Mouse (Mus musculus): ENCODE data around the gene Pigw. TPM values are rescaled to one million over a fixed set of nuclear protein-coding genes. Genes with fewer than 3 reads are reported as not detected.
"Not testable (repeated sequence)": the region's sequence is repeated elsewhere in the genome, so short reads cannot be mapped to it uniquely, and the experiment has no call there.

Gene Pigw
- polyA plus RNA-seq, 1 experiment from 2014 or later: 3.1 TPM

- no peaks in the 10 kb centered on the region for H3K27me3 ChIP-seq (ENCODE audit: control insufficient read depth, insufficient read depth, low read length)
- ATAC-seq (ENCODE audit: insufficient number of reproducible peaks, low FRiP score, low TSS enrichment, low read depth): no peak
- no peaks in the 10 kb centered on the region for H3K4me1 ChIP-seq (ENCODE audit: control insufficient read depth, insufficient read depth, low read length)
- H3K36me3 ChIP-seq (ENCODE audit: control insufficient read depth, insufficient read depth, low read length): peaks cover 19% of the 10 kb centered on the region
- WGBS: 94% methylated on average over 6 of the region's 6 CpGs
- H3K9ac ChIP-seq (ENCODE audit: low read length): no peak overlapping the region
- no peak overlapping the region for H3K4me3 ChIP-seq (ENCODE audit: low read depth, low read length)
- no peak overlapping the region for H3K4me2 ChIP-seq (ENCODE audit: low read depth, severe bottlenecking)
- no peaks in the 10 kb centered on the region for H3K9me3 ChIP-seq (ENCODE audit: control insufficient read depth, low read length)
- DNase-seq (ENCODE audit: low spot score): no peak
- no peak overlapping the region for H3K27ac ChIP-seq (replicated peaks; ENCODE audit: low read depth, low read length)
Observed at GRCm38 (mm10) chr11:84855285-84855684, 24.8 kb downstream of the Pigw start.

- Histone ChIP-seq H3K4me3 (ENCODE audit: low read depth, low read length) (no peak overlapping the region), H3K4me1 (ENCODE audit: control insufficient read depth, insufficient read depth, low read length) (no peaks in the 10 kb centered on the region), H3K27ac (replicated peaks; ENCODE audit: low read depth, low read length) (no peak overlapping the region), H3K9ac (ENCODE audit: low read length) (no peak overlapping the region), H3K36me3 (ENCODE audit: control insufficient read depth, insufficient read depth, low read length) (peaks cover 4% of the 10 kb centered on the region; the same call in 1 of the 2 replicates), H3K9me3 (ENCODE audit: control insufficient read depth, low read length) (no peaks in the 10 kb centered on the region), H3K4me2 (ENCODE audit: low read depth, severe bottlenecking) (no peak overlapping the region), H3K27me3 (ENCODE audit: control insufficient read depth, insufficient read depth, low read length) (no peaks in the 10 kb centered on the region)
- DNase-seq (ENCODE audit: low spot score): no peak
- 88% methylated on average over 7 of the region's 7 CpGs for WGBS
- ATAC-seq (ENCODE audit: insufficient number of reproducible peaks, low FRiP score, low TSS enrichment, low read depth): no peak
Observed at GRCm38 (mm10) chr11:84847475-84848090, 32.5 kb downstream of the Pigw start.

GRCm38 (mm10) chr11:84846741-84847474 lies 33.2 kb downstream of the Pigw start:
- no peak for DNase-seq (ENCODE audit: low spot score)
- Histone ChIP-seq H3K4me3 (ENCODE audit: low read depth, low read length) (no peak overlapping the region), H3K9ac (ENCODE audit: low read length) (no peak overlapping the region), H3K4me2 (ENCODE audit: low read depth, severe bottlenecking) (no peak overlapping the region), H3K36me3 (ENCODE audit: control insufficient read depth, insufficient read depth, low read length) (peaks cover 4% of the 10 kb centered on the region; the same call in 1 of the 2 replicates), H3K4me1 (ENCODE audit: control insufficient read depth, insufficient read depth, low read length) (no peaks in the 10 kb centered on the region), H3K27me3 (ENCODE audit: control insufficient read depth, insufficient read depth, low read length) (no peaks in the 10 kb centered on the region), H3K27ac (replicated peaks; ENCODE audit: low read depth, low read length) (no peak overlapping the region), H3K9me3 (ENCODE audit: control insufficient read depth, low read length) (no peaks in the 10 kb centered on the region)
- WGBS: 95% methylated on average over 15 of the region's 15 CpGs
- no peak for ATAC-seq (ENCODE audit: insufficient number of reproducible peaks, low FRiP score, low TSS enrichment, low read depth)

- no peak overlapping the region for H3K4me2 ChIP-seq (ENCODE audit: low read depth, severe bottlenecking)
- H3K27me3 ChIP-seq (ENCODE audit: control insufficient read depth, insufficient read depth, low read length): no peaks in the 10 kb centered on the region
- WGBS: 92% methylated on average over 2 of the region's 2 CpGs
- H3K27ac ChIP-seq (replicated peaks; ENCODE audit: low read depth, low read length): no peak overlapping the region
- H3K9ac ChIP-seq (ENCODE audit: low read length): no peak overlapping the region
- no peaks in the 10 kb centered on the region for H3K9me3 ChIP-seq (ENCODE audit: control insufficient read depth, low read length)
- DNase-seq (ENCODE audit: low spot score): no peak
- no peak overlapping the region for H3K4me3 ChIP-seq (ENCODE audit: low read depth, low read length)
- peaks cover 10% of the 10 kb centered on the region for H3K36me3 ChIP-seq (ENCODE audit: control insufficient read depth, insufficient read depth, low read length)
- H3K4me1 ChIP-seq (ENCODE audit: control insufficient read depth, insufficient read depth, low read length): no peaks in the 10 kb centered on the region
- no peak for ATAC-seq (ENCODE audit: insufficient number of reproducible peaks, low FRiP score, low TSS enrichment, low read depth)
Observed at GRCm38 (mm10) chr11:84839330-84839729, 40.8 kb downstream of the Pigw start.

GRCm38 (mm10) chr11:84829495-84829894 lies 50.6 kb downstream of the Pigw start:
- Histone ChIP-seq H3K4me3 (ENCODE audit: low read depth, low read length) (peak overlapping the region; percentile 65), H3K4me2 (ENCODE audit: low read depth, severe bottlenecking) (peak overlapping the region; percentile 92; the same call in 1 of the 2 replicates), H3K36me3 (ENCODE audit: control insufficient read depth, insufficient read depth, low read length) (peaks cover 11% of the 10 kb centered on the region; the same call in 1 of the 2 replicates)
- H3K27ac ChIP-seq (replicated peaks; ENCODE audit: low read depth, low read length); H3K9me3 ChIP-seq (ENCODE audit: control insufficient read depth, low read length); H3K4me1 ChIP-seq (ENCODE audit: control insufficient read depth, insufficient read depth, low read length); DNase-seq (ENCODE audit: low spot score); ATAC-seq (ENCODE audit: insufficient number of reproducible peaks, low FRiP score, low TSS enrichment, low read depth); H3K9ac ChIP-seq (ENCODE audit: low read length); H3K27me3 ChIP-seq (ENCODE audit: control insufficient read depth, insufficient read depth, low read length): not testable (repeated sequence)
- WGBS: 82% methylated on average over 11 of the region's 11 CpGs

GRCm38 (mm10) chr11:84828516-84829399 lies 51.3 kb downstream of the Pigw start, which contains the start of gene Dhrs11:
TSS of gene Dhrs11 (minus strand) at chr11:84828994.
- Histone ChIP-seq H3K4me1 (ENCODE audit: control insufficient read depth, insufficient read depth, low read length) (0 out of 2 replicates have a peak, but pooled peaks cover 3% of the 10 kb centered on the region), H3K4me3 (ENCODE audit: low read depth, low read length) (peak within 1 kb of the TSS; percentile 65), H3K9me3 (ENCODE audit: control insufficient read depth, low read length) (no peaks in the 10 kb centered on the region), H3K36me3 (ENCODE audit: control insufficient read depth, insufficient read depth, low read length) (peaks cover 8% of the 10 kb centered on the region; the same call in 1 of the 2 replicates), H3K9ac (ENCODE audit: low read length) (peak within 1 kb of the TSS; percentile 61), H3K27me3 (ENCODE audit: control insufficient read depth, insufficient read depth, low read length) (no peaks in the 10 kb centered on the region), H3K4me2 (ENCODE audit: low read depth, severe bottlenecking) (peak within 1 kb of the TSS; percentile 92), H3K27ac (replicated peaks; ENCODE audit: low read depth, low read length) (peak within 1 kb of the TSS; percentile 30; the same call in 1 of the 2 replicates)
- ATAC-seq (ENCODE audit: insufficient number of reproducible peaks, low FRiP score, low TSS enrichment, low read depth) (peak; percentile 96), DNase-seq (ENCODE audit: low spot score) (peak; percentile 89)
- under 1% methylated on average over 62 of the region's 62 CpGs for WGBS

GRCm38 (mm10) chr11:84827901-84828503 lies 52.1 kb downstream of the Pigw start:
- Histone ChIP-seq H3K4me2 (ENCODE audit: low read depth, severe bottlenecking) (peak overlapping the region; percentile 92), H3K4me3 (ENCODE audit: low read depth, low read length) (peak overlapping the region; percentile 65), H3K9me3 (ENCODE audit: control insufficient read depth, low read length) (no peaks in the 10 kb centered on the region), H3K27ac (replicated peaks; ENCODE audit: low read depth, low read length) (no peak overlapping the region), H3K4me1 (ENCODE audit: control insufficient read depth, insufficient read depth, low read length) (0 out of 2 replicates have a peak, but pooled peaks cover 3% of the 10 kb centered on the region), H3K27me3 (ENCODE audit: control insufficient read depth, insufficient read depth, low read length) (no peaks in the 10 kb centered on the region), H3K36me3 (ENCODE audit: control insufficient read depth, insufficient read depth, low read length) (peaks cover 6% of the 10 kb centered on the region; the same call in 1 of the 2 replicates), H3K9ac (ENCODE audit: low read length) (no peak overlapping the region; the same call in 1 of the 2 replicates)
- ATAC-seq (ENCODE audit: insufficient number of reproducible peaks, low FRiP score, low TSS enrichment, low read depth) (no peak), DNase-seq (ENCODE audit: low spot score) (no peak)
- 47% methylated on average over 3 of the region's 3 CpGs for WGBS
